Mouse (Mus musculus): ENCODE measurements around the gene Sdhaf2. TPM values are rescaled to one million over a fixed set of nuclear protein-coding genes. Genes with fewer than 3 reads are reported as not detected.

The Sdhaf2 gene
- polyA plus RNA-seq, 1 experiment from 2014 or later: 64.7 TPM

Other genes with a start within 250 kb of the Sdhaf2 start
- gene Dagla, start 221.3 kb downstream of the Sdhaf2 start, polyA plus RNA-seq (2016; fragmentation: Nextera tagmentation; extraction: Ambion mirVana): 1.8 and 2.2 TPM in 2 replicates
- gene Syt7, start 137.1 kb downstream of the Sdhaf2 start, polyA plus RNA-seq (2016; fragmentation: Nextera tagmentation; extraction: Ambion mirVana): 0.33 and 0.41 TPM in 2 replicates
- 0.11 TPM in 1 of 2 replicates, not detected in the other for gene Lrrc10b, start 68.7 kb downstream of the Sdhaf2 start, polyA plus RNA-seq (2016; fragmentation: Nextera tagmentation; extraction: Ambion mirVana)
- gene Ppp1r32, start 43.2 kb downstream of the Sdhaf2 start, polyA plus RNA-seq (2016; fragmentation: Nextera tagmentation; extraction: Ambion mirVana): not detected in 2 replicates
- 53.7 and 58.2 TPM in 2 replicates for gene Cpsf7, start 876 bp downstream of the Sdhaf2 start, polyA plus RNA-seq (2016; fragmentation: Nextera tagmentation; extraction: Ambion mirVana)
- gene Tmem216, start 30.1 kb upstream of the Sdhaf2 start, polyA plus RNA-seq (2016; fragmentation: Nextera tagmentation; extraction: Ambion mirVana): 60.0 and 62.2 TPM in 2 replicates
- gene Cyb561a3, start 51.0 kb upstream of the Sdhaf2 start, polyA plus RNA-seq (2016; fragmentation: Nextera tagmentation; extraction: Ambion mirVana): 14.0 and 16.3 TPM in 2 replicates
- 52.2 and 55.5 TPM in 2 replicates for gene Tmem138, start 51.2 kb upstream of the Sdhaf2 start, polyA plus RNA-seq (2016; fragmentation: Nextera tagmentation; extraction: Ambion mirVana)
- 443 and 508 TPM in 2 replicates for gene Ddb1, start 79.2 kb upstream of the Sdhaf2 start, polyA plus RNA-seq (2016; fragmentation: Nextera tagmentation; extraction: Ambion mirVana)
- 19.7 and 22.8 TPM in 2 replicates for gene Tkfc, start 79.5 kb upstream of the Sdhaf2 start, polyA plus RNA-seq (2016; fragmentation: Nextera tagmentation; extraction: Ambion mirVana)
- 1.8 and 2.8 TPM in 2 replicates for gene Vwce, start 108.1 kb upstream of the Sdhaf2 start, polyA plus RNA-seq (2016; fragmentation: Nextera tagmentation; extraction: Ambion mirVana)
- not detected in 2 replicates for gene Pga5, start 151.9 kb upstream of the Sdhaf2 start, polyA plus RNA-seq (2016; fragmentation: Nextera tagmentation; extraction: Ambion mirVana)
- gene Vps37c, start 162.6 kb upstream of the Sdhaf2 start, polyA plus RNA-seq (2016; fragmentation: Nextera tagmentation; extraction: Ambion mirVana): 34.3 and 37.7 TPM in 2 replicates
- 0.06 and 0.26 TPM in 2 replicates for gene Cd5, start 212.9 kb upstream of the Sdhaf2 start, polyA plus RNA-seq (2016; fragmentation: Nextera tagmentation; extraction: Ambion mirVana)